In the genomic region with DNA sequence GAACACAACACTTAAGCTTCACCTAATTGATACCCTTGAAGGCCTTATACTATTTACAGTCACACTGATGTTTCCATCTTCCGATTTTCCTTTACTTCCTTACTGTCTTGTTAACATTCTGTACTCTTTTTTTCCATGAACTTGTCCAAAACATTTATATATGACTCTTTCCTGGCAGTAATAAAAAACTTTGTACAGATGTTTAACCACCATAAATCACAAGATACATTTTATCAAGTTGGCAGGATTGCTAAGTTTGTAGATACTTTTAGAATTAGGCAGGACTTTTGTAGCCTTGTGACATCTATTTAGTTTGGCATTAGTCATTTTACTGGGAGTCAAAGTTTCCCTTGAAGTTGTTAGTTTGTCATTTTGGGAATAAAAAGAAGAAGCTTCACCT, we compare ENCODE assay signal across 12 mouse cellular contexts. TPM values are rescaled to one million over a fixed set of nuclear protein-coding genes. Genes with fewer than 3 reads are reported as not detected.
"Had no signal": no experiment of that assay in that cellular context is flagged by ENCODE, and none has a peak within 500 bp of the region (broad histone marks: within the 10 kb centered on the region; RNA-seq: fewer than 3 reads in every experiment).

No protein-coding gene starts in this region.

- DNase-seq: right cerebral cortex, adult 18-20 months; right cerebral cortex, postnatal 14 days; right cerebral cortex, postnatal 25 days; right cerebral cortex, postnatal 4 days; spleen, adult 18-20 months; thymus, adult 18-20 months; thymus, adult 2 months; thymus, postnatal 14 days; thymus, postnatal 25 days; thymus, postnatal 36 days; thymus, postnatal 4 days had no signal

RNA-seq across cellular contexts. Expression of a gene that starts 32.1 kb away (rescaled TPM):
- total RNA-seq: neutrophil, adult 5-6 weeks had no signal
